Mouse (Mus musculus) monocyte, adult 59 days (primary cell): ENCODE measurements around the gene Fermt1. TPM values are rescaled to one million over a fixed set of nuclear protein-coding genes. Genes with fewer than 3 reads are reported as not detected.

Source experiments
- total RNA-seq, 2 experiments: library from RNA; stranded (reverse); gene quantifications; one replicate each; pipeline ENCODE4 v1.2.4; 2023

Gene Fermt1
- not detected for total RNA-seq

DNA sequence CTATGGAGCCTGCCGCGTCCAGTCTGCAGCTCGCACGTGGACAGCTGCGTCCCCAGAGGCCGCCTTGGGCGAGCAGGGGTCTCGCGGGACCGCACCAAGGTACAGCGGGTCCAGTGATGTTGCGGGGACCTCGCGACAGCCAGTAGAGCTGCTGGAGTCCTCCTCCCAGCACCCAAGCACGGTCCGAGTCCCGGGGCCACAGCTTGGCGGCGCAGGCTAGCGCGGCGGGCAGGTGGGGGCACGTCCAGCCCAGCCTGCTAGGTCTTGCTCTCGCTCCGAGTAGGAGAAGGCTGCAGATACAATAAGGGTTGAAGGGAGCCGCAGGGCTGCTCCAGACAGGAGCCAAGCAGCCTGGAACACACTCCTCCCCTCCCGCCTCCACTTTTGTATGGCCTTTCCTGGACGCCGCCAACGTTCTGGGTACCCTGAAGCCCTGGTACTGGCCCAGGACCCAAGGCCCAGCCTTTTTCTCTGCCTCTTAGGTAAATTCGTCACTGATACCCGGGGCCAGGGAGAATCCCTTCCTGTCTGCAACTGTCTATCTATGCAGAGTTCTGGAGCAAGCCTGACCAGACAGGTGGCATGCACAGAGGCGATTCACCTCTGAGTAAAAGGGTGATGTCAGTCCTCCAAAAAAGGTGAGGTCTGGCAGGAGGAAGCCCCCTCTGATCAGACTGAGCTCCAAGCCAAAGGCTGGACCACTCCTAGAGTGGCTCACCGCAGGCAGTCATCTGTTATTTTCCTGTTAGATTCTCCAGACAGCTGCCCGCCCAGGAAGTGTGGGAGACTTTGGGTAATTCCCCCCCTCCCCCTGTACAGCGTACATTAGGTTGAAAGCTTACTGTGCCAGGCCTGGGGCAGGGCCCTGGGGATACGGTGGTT is at the start of gene Fermt1:
Gene Fermt1, minus strand, starts transcription at position 581 of the 882 bp plus-strand sequence.

DNA sequence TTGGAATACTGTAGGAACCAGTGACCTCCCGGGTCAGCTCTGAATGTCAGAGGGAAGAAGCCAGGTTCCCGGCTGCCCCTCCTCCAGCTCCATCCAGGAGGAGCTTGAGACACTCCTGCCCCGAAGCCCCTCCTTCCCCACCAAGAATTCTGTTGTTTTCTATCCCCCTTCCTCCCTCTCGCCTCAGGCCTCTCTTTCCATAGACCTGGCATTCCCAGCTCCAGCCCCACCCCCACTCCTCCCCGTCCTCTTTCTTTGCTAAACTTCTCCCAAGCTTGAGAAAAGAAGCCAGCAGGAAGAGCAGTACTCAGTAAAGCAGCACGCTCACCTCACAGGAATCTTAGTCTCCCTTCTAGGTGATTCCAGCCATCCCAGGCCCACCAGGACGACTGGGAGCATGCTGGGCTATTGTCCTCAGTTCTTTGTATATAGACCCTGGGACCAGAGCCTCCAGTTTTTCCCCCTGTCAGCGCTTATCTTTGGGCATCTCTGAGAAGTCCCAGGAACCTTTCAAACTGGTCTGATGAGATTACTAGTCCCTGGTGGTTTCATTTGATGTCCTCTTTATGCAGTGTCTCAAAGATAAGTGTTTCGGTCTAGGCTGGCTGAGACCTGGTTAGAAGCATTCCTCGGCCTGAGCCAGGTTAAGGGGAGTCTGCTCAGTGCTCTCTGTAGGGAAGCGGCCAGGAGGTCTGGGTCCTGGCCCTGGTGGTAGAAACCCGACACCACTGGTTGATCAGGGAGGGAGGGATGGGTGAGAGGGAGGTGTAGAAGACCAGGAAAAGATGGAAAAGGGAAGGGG is 64.7 kb downstream of the Fermt1 start, which contains the start of gene Lrrn4:
Gene Lrrn4, minus strand, starts transcription at position 48 of the 802 bp plus-strand sequence.

Other genes with a start within 250 kb of the Fermt1 start
- gene Chgb, start 164.6 kb downstream of the Fermt1 start, total RNA-seq = not detected
- gene Trmt6, start 129.9 kb downstream of the Fermt1 start, total RNA-seq = 10 to 100 TPM; 18.6 to 19.5 TPM
- gene Mcm8, start 129.8 kb downstream of the Fermt1 start, total RNA-seq = 1 to 10 TPM; 1.0 to 1.3 TPM
- 1 to 10 TPM; 7.0 to 7.9 TPM for gene Crls1, start 99.2 kb downstream of the Fermt1 start, total RNA-seq
- under 1 TPM in 1 of 2 experiments, not detected in 1; 1.00 TPM for gene Lrrn4, start 65.0 kb downstream of the Fermt1 start, total RNA-seq